Mouse (Mus musculus) ES-Bruce4 (cell line): ENCODE measurements around the gene Osbpl9. TPM values are rescaled to one million over a fixed set of nuclear protein-coding genes. Genes with fewer than 3 reads are reported as not detected.

Source experiments
- H3K27ac ChIP-seq: 2 replicates; pipeline ENCODE4 v1.5.1; 2012; ENCODE audit warnings: low read length, inconsistent platforms; ENCODE audit not compliant: insufficient read depth
- H3K27me3 ChIP-seq: 2 replicates; pipeline ENCODE4 v1.6.1; 2012; ENCODE audit warnings: mild to moderate bottlenecking, low read length, inconsistent platforms; ENCODE audit not compliant: control insufficient read depth, poor library complexity, insufficient read depth, severe bottlenecking
- H3K36me3 ChIP-seq: 2 replicates; pipeline ENCODE4 v1.6.1; 2012; ENCODE audit warnings: inconsistent platforms, mild to moderate bottlenecking, low read length, moderate library complexity; ENCODE audit not compliant: control insufficient read depth, poor library complexity, insufficient read depth, severe bottlenecking
- H3K4me1 ChIP-seq: one replicate; pipeline ENCODE4 v1.8.1; 2011; ENCODE audit warnings: low read length; ENCODE audit not compliant: control insufficient read depth, insufficient read depth
- H3K4me3 ChIP-seq: 2 replicates; pipeline ENCODE4 v1.5.1; 2011; ENCODE audit warnings: low read depth, mild to moderate bottlenecking, low read length
- H3K9ac ChIP-seq: 2 replicates; pipeline ENCODE4 v1.6.1; 2012; ENCODE audit warnings: low read depth, mild to moderate bottlenecking, inconsistent platforms; ENCODE audit not compliant: poor library complexity, severe bottlenecking
- H3K9me3 ChIP-seq: replicated peaks from 2 replicates; pipeline ENCODE4 v1.6.1; 2012; ENCODE audit warnings: mild to moderate bottlenecking, low read length, inconsistent platforms; ENCODE audit not compliant: control insufficient read depth, poor library complexity, insufficient read depth, severe bottlenecking
- CTCF ChIP-seq: IDR thresholded peaks from one replicate; pipeline ENCODE4 v1.8.1; 2011; ENCODE audit warnings: low read depth, low read length
- EP300 ChIP-seq: IDR thresholded peaks from 2 replicates; pipeline ENCODE4 v1.6.1; 2011; ENCODE audit warnings: low read depth, low read length; ENCODE audit not compliant: insufficient read depth
- POLR2A ChIP-seq: IDR thresholded peaks from one replicate; pipeline ENCODE4 v1.8.1; 2011; ENCODE audit warnings: low read length; ENCODE audit not compliant: insufficient read depth
- polyA plus RNA-seq: library from polyadenylated mRNA; stranded (reverse); fragments of >200 nt; gene quantifications from 2 replicates; pipeline ENCODE4 v1.2.4, GENCODE M21; 2011; ENCODE audit warnings: low read depth; ENCODE audit not compliant: missing spikeins, insufficient read depth, insufficient read length

The Osbpl9 gene
- polyA plus RNA-seq, 1 experiment = 83.3 TPM

DNA sequence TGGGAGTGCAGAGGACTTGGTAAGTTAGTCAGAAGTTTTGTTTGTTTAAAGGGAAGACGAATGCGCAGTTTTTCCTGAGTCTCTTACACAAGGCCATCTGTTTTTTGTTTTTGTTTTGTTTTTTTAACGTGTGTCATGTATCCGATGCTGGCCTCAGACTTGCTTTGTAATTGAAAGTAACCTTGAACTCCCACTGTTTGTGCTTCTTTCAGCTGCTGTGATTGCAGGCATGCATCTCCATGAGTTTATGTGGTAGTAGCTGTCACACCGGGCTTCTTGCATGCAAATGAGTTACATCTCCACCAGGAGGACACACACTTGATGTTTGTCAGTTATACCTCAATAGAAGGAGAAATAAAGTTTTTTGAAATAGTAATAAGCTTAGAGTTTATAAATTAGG, 158.3 kb downstream of the Osbpl9 start:
- Histone ChIP-seq H3K4me1 (no peaks in the 10 kb centered on the region), H3K9me3 (no peaks in the 10 kb centered on the region), H3K27me3 (no peaks in the 10 kb centered on the region), H3K27ac (no peak overlapping the region), H3K9ac (no peak overlapping the region), H3K4me3 (no peak overlapping the region), H3K36me3 (peaks cover 38% of the 10 kb centered on the region)
- no peak for TF ChIP-seq EP300
- no peak for TF ChIP-seq CTCF
- TF ChIP-seq POLR2A = no peak

DNA sequence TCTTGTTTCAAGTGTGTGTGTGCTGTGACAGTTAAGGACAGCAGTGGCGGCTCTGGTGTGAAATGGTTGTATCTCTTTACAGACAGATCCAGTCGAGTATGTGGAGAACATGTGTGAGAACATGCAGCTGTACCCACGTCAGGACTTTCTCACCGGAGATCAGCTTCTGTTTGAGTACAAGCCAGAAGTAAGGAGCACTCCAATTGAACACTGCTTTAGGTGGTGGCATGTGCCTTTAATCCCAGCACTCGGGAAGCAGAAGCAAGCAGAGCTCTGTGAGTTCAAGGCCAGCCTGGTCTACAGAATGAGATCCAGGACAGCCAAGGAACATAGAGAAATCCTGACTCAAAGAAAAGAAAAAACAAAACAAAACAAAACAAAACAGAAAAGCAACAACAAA, 158.8 kb downstream of the Osbpl9 start:
- Histone ChIP-seq H3K27me3 (no peaks in the 10 kb centered on the region), H3K4me3 (no peak overlapping the region), H3K9ac (no peak overlapping the region), H3K36me3 (peaks cover 38% of the 10 kb centered on the region), H3K4me1 (no peaks in the 10 kb centered on the region), H3K9me3 (no peaks in the 10 kb centered on the region), H3K27ac (no peak overlapping the region)
- TF ChIP-seq POLR2A (no peak), EP300 (no peak), CTCF (no peak)

DNA sequence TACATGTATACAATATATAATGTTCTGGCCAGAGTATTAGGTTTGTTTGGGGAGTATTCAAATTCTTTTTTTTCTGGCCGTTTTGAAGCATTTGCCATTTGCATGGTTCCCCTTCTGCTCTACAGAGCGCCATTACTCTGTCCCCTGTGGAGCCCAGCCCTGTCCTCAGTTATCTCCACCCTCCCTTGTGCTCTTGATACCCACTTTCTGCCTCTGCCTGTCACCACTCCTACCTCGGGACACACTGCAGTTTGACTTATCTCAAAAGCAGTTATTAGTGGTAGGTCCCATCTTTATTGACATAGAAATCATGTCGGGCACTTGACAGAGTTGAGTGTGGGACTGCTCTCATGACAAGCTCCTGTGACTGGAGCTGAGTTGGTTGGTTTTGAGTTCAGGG, 159.3 kb downstream of the Osbpl9 start:
- peaks cover 37% of the 10 kb centered on the region for H3K36me3 ChIP-seq
- H3K27me3 ChIP-seq = no peaks in the 10 kb centered on the region
- H3K4me3 ChIP-seq = no peak overlapping the region
- no peak overlapping the region for H3K9ac ChIP-seq
- H3K27ac ChIP-seq = no peak overlapping the region
- no peaks in the 10 kb centered on the region for H3K9me3 ChIP-seq
- H3K4me1 ChIP-seq = no peaks in the 10 kb centered on the region
- TF ChIP-seq EP300 (no peak), POLR2A (no peak), CTCF (no peak)

DNA sequence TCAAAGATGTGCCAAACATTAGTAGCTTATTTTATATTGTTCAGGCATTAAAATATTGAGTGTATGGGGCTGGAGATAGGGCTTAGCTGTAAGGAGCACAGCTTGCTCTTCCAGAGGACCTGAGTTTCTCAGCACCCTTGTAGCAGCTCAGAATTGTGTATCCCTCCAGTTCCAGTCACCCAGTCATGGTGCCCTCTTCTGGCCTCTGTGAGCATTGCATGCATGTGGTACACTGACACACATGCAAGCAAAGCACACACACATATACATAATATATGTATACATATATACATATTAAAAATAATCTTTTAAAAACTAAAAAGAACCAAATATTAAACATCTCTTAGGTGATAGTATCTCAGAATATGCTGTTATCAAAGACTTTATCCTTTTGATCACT, 165.7 kb downstream of the Osbpl9 start:
- H3K4me1 ChIP-seq = no peaks in the 10 kb centered on the region
- H3K9ac ChIP-seq = no peak overlapping the region
- TF ChIP-seq EP300 (no peak), POLR2A (no peak), CTCF (peak; percentile 89)
- no peak overlapping the region for H3K4me3 ChIP-seq
- H3K36me3 ChIP-seq = peaks cover 28% of the 10 kb centered on the region
- H3K27ac ChIP-seq = no peak overlapping the region
- no peaks in the 10 kb centered on the region for H3K9me3 ChIP-seq
- no peaks in the 10 kb centered on the region for H3K27me3 ChIP-seq

DNA sequence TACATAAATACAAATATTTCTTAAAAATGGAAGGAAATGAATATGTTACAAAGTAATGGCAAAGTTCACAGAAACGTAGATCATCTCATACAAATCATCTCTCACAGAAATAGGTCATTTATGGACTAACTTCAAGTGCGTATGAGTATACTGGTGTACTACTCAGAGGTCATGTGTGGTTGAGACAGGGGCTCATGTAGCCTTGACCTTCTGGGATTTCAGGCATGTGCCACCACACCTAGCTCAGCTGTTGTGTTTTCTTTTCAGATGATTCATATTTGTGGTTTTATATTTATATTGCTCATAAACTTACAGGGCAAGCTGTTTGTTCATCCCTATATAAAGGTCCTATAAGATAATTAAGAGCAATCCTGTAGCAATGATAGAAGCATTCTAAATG, 171.8 kb downstream of the Osbpl9 start:
- no peak for TF ChIP-seq POLR2A
- TF ChIP-seq EP300 = no peak
- TF ChIP-seq CTCF = no peak
- Histone ChIP-seq H3K27me3 (no peaks in the 10 kb centered on the region), H3K4me3 (no peak overlapping the region), H3K9me3 (no peaks in the 10 kb centered on the region), H3K27ac (no peak overlapping the region), H3K4me1 (peaks cover 6% of the 10 kb centered on the region), H3K36me3 (peaks cover 25% of the 10 kb centered on the region), H3K9ac (no peak overlapping the region)

DNA sequence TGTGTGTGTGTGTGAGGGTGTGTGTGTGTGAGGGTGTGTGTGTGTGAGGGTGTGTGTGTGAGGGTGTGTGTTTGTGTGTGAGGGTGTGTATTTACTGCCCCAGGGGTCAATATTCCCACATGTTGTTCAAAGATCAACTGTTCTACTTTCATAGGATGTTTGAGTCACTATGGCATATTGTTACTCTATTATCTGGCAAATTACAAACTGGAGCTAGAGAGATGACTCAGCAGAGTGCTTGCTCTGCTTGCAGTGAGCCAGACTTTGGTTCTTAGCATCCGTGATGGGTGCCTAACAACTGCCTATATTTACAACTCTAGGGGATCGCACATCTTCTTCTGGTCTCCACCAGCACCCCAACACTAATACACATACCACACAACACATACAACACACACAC, 172.2 kb downstream of the Osbpl9 start:
- Histone ChIP-seq H3K4me1 (peaks cover 6% of the 10 kb centered on the region), H3K27ac (0 out of 2 replicates have a peak overlapping the region, but pooled peaks have one; percentile 12), H3K9me3 (no peaks in the 10 kb centered on the region), H3K27me3 (no peaks in the 10 kb centered on the region), H3K4me3 (no peak overlapping the region), H3K9ac (no peak overlapping the region), H3K36me3 (peaks cover 27% of the 10 kb centered on the region)
- TF ChIP-seq EP300 = no peak
- no peak for TF ChIP-seq CTCF
- no peak for TF ChIP-seq POLR2A
